Mouse (Mus musculus) cortical plate, adult 2 months (tissue): ENCODE results near the gene Rhebl1.

Source experiments
- CTCF ChIP-seq: fragments of 200-500 bp; IDR thresholded peaks from 2 replicates; pipeline ENCODE4 v1.5.1; 2011; ENCODE audit warnings: mild to moderate bottlenecking, control low read depth, low read length; ENCODE audit not compliant: insufficient read depth; ENCODE audit errors: extremely low read depth
- POLR2A ChIP-seq: fragments of 200-500 bp; IDR thresholded peaks from 2 replicates; pipeline ENCODE4 v1.6.1; 2011; ENCODE audit warnings: mild to moderate bottlenecking, low read length, control low read depth; ENCODE audit not compliant: insufficient read depth; ENCODE audit errors: extremely low read depth

- TF ChIP-seq CTCF = no peak
- TF ChIP-seq POLR2A = no peak
These were observed 3.1 kb downstream of the Rhebl1 start for GRCm38 (mm10) chr15:98891198-98891742.
